Mouse (Mus musculus): Measurements from ENCODE around the gene Zan.

GRCm38 (mm10) chr5:137500186-137500585, 23.3 kb upstream of the Zan start:
- TF ChIP-seq MYC (IDR thresholded peaks at IDR 0.05; ENCODE audit: low read depth, low read length) (no peak), POLR2A (IDR thresholded peaks at IDR 0.05; ENCODE audit: low read depth, low read length) (no peak), CTCF (conservative IDR thresholded peaks at IDR 0.05 in 1 of 2, IDR thresholded peaks at IDR 0.05 in 1 of 2; ENCODE audit: low read depth in 2 of 2, low read length in 2 of 2) (no peak), NRF1 (IDR thresholded peaks at IDR 0.05; ENCODE audit: low read depth, low read length) (no peak), JUND (conservative IDR thresholded peaks at IDR 0.05; ENCODE audit: low read depth, low read length) (no peak), RCOR1 (conservative IDR thresholded peaks at IDR 0.05; ENCODE audit: low read depth, low read length) (no peak), HCFC1 (IDR thresholded peaks at IDR 0.05; ENCODE audit: low read depth, low read length) (no peak), USF1 (IDR thresholded peaks at IDR 0.05; ENCODE audit: low read depth, low read length) (no peak), CHD2 (IDR thresholded peaks at IDR 0.05; ENCODE audit: low read length) (no peak), ZC3H11A (IDR thresholded peaks at IDR 0.05; ENCODE audit: low read depth, low read length) (no peak), CHD1 (IDR thresholded peaks at IDR 0.05; ENCODE audit: low read depth, low read length) (no peak), EP300 (IDR thresholded peaks at IDR 0.05; ENCODE audit: low read length) (no peak), MEF2A (IDR thresholded peaks at IDR 0.05; ENCODE audit: borderline replicate concordance, low read depth, low read length) (no peak), UBTF (IDR thresholded peaks at IDR 0.05; ENCODE audit: low read depth, low read length) (no peak)

Measured in CH12.LX (cell line).